Mouse (Mus musculus) neutrophil, adult 5-6 weeks (primary cell): ENCODE results near the gene Setd6. TPM values are rescaled to one million over a fixed set of nuclear protein-coding genes. Genes with fewer than 3 reads are reported as not detected.

ENCODE experiments used
- total RNA-seq: library from RNA; stranded (forward); fragments of 200-1000 nt; gene quantifications from 2 replicates; pipeline ENCODE4 v1.2.3, GENCODE M21; 2017

Setd6 gene
- total RNA-seq, 1 experiment from 2014 or later: 30.5 TPM

Other genes starting within 250 kb of the Setd6 start
- 24.4 and 25.7 TPM in 2 replicates for gene Csnk2a2, start 225.8 kb upstream of the Setd6 start, total RNA-seq
- not detected in 2 replicates for gene Ccdc113, start 181.8 kb upstream of the Setd6 start, total RNA-seq
- gene Prss54, start 139.5 kb upstream of the Setd6 start, total RNA-seq: not detected in 2 replicates
- gene Gins3, start 82.4 kb upstream of the Setd6 start, total RNA-seq: 5.4 and 9.7 TPM in 2 replicates
- not detected in 2 replicates for gene Ndrg4, start 38.9 kb upstream of the Setd6 start, total RNA-seq
- gene Cnot1, start 91.6 kb downstream of the Setd6 start, total RNA-seq: 160 and 182 TPM in 2 replicates
- gene Sap18b, start 109.5 kb downstream of the Setd6 start, total RNA-seq: 70.4 and 98.1 TPM in 2 replicates
- gene Slc38a7, start 137.7 kb downstream of the Setd6 start, total RNA-seq: 13.0 and 14.6 TPM in 2 replicates
- 55.4 and 55.7 TPM in 2 replicates for gene Got2, start 172.7 kb downstream of the Setd6 start, total RNA-seq